Mouse (Mus musculus) liver (tissue): ENCODE results near the gene Rgs18.
A peak's percentile ranks its signal among the peaks of the same experiment; 100 is the strongest.

ENCODE experiments used
- DNase-seq: peaks from one replicate; pipeline ENCODE4 v3.0.0-alpha.2; 2020; ENCODE audit warnings: mixed read lengths

Gene Rgs18

GRCm38 (mm10) chr1:144775331-144775730 is at the start of gene Rgs18:
TSS of gene Rgs18 (minus strand) at chr1:144775435.
- DNase-seq, result peak; percentile 9

GRCm38 (mm10) chr1:144774394-144774793 is 841 bp downstream of the Rgs18 start:
- DNase-seq, result no peak

- DNase-seq, result no peak
Observed at GRCm38 (mm10) chr1:144766218-144766617, 9.0 kb downstream of the Rgs18 start.

DNA sequence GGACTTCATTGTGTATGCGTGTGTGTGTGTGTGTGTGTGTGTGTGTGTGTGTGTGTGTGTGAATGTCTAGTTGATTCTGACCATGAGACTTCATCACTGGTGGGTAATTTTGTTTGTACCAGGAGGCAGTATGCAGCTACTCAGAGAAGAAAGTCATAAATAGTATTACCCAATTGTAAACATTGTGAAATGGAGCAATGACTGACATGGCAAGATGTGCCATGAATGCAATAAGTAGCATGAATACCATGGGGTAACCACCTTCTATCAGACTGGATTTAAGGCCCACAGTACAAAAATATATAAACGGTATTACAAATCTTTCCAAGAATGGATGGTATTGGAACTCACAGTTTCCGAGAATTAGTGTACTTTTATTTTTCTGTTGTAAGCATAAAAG is 14.4 kb downstream of the Rgs18 start:
- no peak for DNase-seq

DNA sequence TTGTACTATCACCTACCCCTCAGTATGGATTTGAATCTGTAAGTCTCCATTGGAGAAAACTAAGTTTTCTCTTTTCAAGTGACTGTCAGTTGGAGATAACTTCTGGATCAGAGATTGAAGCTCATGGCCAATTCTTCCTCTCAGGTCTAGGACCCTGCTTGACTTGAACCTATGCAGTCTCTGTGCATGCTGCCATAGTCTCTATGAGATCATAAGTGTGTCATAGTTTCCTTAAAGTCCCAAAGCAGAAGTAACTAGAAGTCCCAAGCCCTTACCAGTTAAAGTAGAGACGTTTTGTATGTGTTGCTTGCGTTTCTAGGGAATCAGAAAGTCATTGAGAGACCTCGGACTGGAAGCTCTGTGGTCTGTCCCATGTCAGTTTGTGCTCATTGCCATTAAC is 24.5 kb downstream of the Rgs18 start:
- no peak for DNase-seq

GRCm38 (mm10) chr1:144746182-144746581 is 29.1 kb downstream of the Rgs18 start:
- DNase-seq, result no peak

GRCm38 (mm10) chr1:144737739-144738138 is 37.5 kb downstream of the Rgs18 start:
- DNase-seq, result no peak

- no peak for DNase-seq
Observed at GRCm38 (mm10) chr1:144720736-144721135, 54.5 kb downstream of the Rgs18 start.

GRCm38 (mm10) chr1:144704373-144704772 is 70.9 kb downstream of the Rgs18 start:
- no peak for DNase-seq
